Mouse (Mus musculus): Measurements from ENCODE around the gene Dpy19l1.

DNA sequence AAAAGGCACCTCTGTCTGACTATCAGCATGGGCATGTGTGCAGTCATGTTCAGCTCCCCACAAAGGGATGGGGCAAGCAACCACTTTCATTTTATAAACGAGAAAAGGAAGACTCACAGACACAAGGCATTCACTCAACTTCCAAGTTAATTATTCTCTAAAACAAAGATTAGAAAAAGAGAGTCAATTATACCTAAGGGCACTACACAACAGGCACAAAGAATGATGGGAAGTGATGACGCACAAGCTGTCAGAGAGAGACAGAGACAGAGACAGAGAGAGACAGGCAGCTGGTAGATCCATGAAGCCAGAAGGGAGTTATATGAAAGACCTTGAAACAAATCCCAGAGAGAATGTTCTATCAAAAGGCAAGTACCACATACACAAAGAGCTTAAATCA is 68.0 kb downstream of the Dpy19l1 start:
- no peak for TF ChIP-seq CTCF (conservative IDR thresholded peaks at IDR 0.05 in 1 of 2, IDR thresholded peaks at IDR 0.05 in 1 of 2; ENCODE audit: low read depth in 2 of 2, low read length in 2 of 2)
- TF ChIP-seq E2F4 (IDR thresholded peaks at IDR 0.05; ENCODE audit: insufficient replicate concordance, low read depth, low read length): no peak
- TF ChIP-seq CHD1 (IDR thresholded peaks at IDR 0.05; ENCODE audit: low read depth, low read length): no peak
- TF ChIP-seq NELFE (IDR thresholded peaks at IDR 0.05; ENCODE audit: low read depth, low read length): no peak
- no peak for TF ChIP-seq NRF1 (IDR thresholded peaks at IDR 0.05; ENCODE audit: low read depth, low read length)
